Mouse (Mus musculus) stomach, postnatal 0 days (tissue): ENCODE measurements around the gene Gna15. TPM values are rescaled to one million over a fixed set of nuclear protein-coding genes. Genes with fewer than 3 reads are reported as not detected.

Experiments
- ATAC-seq: fragments of 200-750 bp; cut with Nextera tagmentation; 2 replicates; pipeline ENCODE4 v1.8.0; 2017; ENCODE audit not compliant: low FRiP score, low TSS enrichment
- DNase-seq: peaks from one replicate; pipeline ENCODE4 v3.0.0-alpha.2; 2016; ENCODE audit warnings: low spot score
- H3K27ac ChIP-seq: fragments of 300-500 bp; sonication (generic); replicated peaks from 2 replicates; pipeline ENCODE4 v1.5.1; 2014; ENCODE audit warnings: mild to moderate bottlenecking, control low read depth
- H3K27me3 ChIP-seq: fragments of 300-500 bp; sonication (generic); 2 replicates; pipeline ENCODE4 v1.6.1; 2014; ENCODE audit warnings: low read length; ENCODE audit not compliant: control insufficient read depth, insufficient read depth
- H3K36me3 ChIP-seq: fragments of 300-500 bp; sonication (generic); 2 replicates; pipeline ENCODE4 v1.6.1; 2014; ENCODE audit warnings: low read length, mixed read lengths; ENCODE audit not compliant: control insufficient read depth, insufficient read depth
- H3K4me1 ChIP-seq: fragments of 300-500 bp; sonication (generic); replicated peaks from 2 replicates; pipeline ENCODE4 v1.6.1; 2014; ENCODE audit warnings: antibody characterized with exemption; ENCODE audit not compliant: control insufficient read depth, insufficient read depth
- H3K4me2 ChIP-seq: fragments of 300-500 bp; sonication (generic); replicated peaks from 2 replicates; pipeline ENCODE4 v1.6.1; 2014; ENCODE audit warnings: low read depth, mild to moderate bottlenecking, control low read depth, moderate library complexity
- H3K4me3 ChIP-seq: fragments of 300-500 bp; sonication (generic); 2 replicates; pipeline ENCODE4 v1.5.1; 2014; ENCODE audit warnings: low read depth, low read length, control low read depth
- H3K9ac ChIP-seq: fragments of 300-500 bp; sonication (generic); 2 replicates; pipeline ENCODE4 v1.6.1; 2014; ENCODE audit warnings: mild to moderate bottlenecking, low read length, control low read depth, mixed read lengths
- H3K9me3 ChIP-seq: fragments of 300-500 bp; sonication (generic); 2 replicates; pipeline ENCODE4 v1.6.1; 2016; ENCODE audit warnings: low read length; ENCODE audit not compliant: control insufficient read depth
- CTCF ChIP-seq: IDR thresholded peaks from 2 replicates; pipeline ENCODE4 v1.5.1; 2016; ENCODE audit warnings: antibody characterized with exemption, low read depth, mild to moderate bottlenecking, moderate library complexity
- EP300 ChIP-seq: optimal IDR thresholded peaks from 2 replicates; pipeline ENCODE3; 2016; ENCODE audit warnings: antibody characterized with exemption
- whole genome bisulfite sequencing: fragments of 180-500 bp; shearing (Covaris S2); extraction: QIAGEN DNeasy Blood & Tissue Kit; methylation state at CpG from one replicate; pipeline ENCODE4 v1.1.7; 2014; 5-methylcytosine and 5-hydroxymethylcytosine counted together
- polyA plus RNA-seq: library from polyadenylated mRNA; unstranded; fragments of >200 nt; fragmentation: Nextera tagmentation; extraction: Ambion mirVana; gene quantifications from 2 replicates; pipeline ENCODE4 v1.2.1, GENCODE M21; 2015

The Gna15 gene
- polyA plus RNA-seq, 1 experiment from 2014 or later, result 10.1 TPM

- 4% methylated on average over 32 of the region's 33 CpGs for WGBS
- Histone ChIP-seq H3K4me1 (0 out of 2 replicates have a peak, but pooled peaks cover 3% of the 10 kb centered on the region), H3K27me3 (peaks cover 7% of the 10 kb centered on the region), H3K9ac (no peak overlapping the region), H3K4me2 (peak overlapping the region; percentile 43), H3K36me3 (no peaks in the 10 kb centered on the region), H3K27ac (no peak overlapping the region; the same call in 1 of the 2 replicates), H3K9me3 (no peaks in the 10 kb centered on the region), H3K4me3 (peak overlapping the region; percentile 24; the same call in 1 of the 2 replicates)
- DNase-seq (peak; percentile 93), ATAC-seq (peak; percentile 92)
- TF ChIP-seq CTCF, result no peak
- no peak for TF ChIP-seq EP300
Measured at GRCm38 (mm10) chr10:81464405-81465264, 59.4 kb downstream of the Gna15 start.

GRCm38 (mm10) chr10:81463531-81463930 lies 60.5 kb downstream of the Gna15 start:
- 75% methylated on average over 4 of the region's 4 CpGs for WGBS
- Histone ChIP-seq H3K4me3 (no peak overlapping the region), H3K36me3 (no peaks in the 10 kb centered on the region), H3K4me2 (no peak overlapping the region), H3K4me1 (0 out of 2 replicates have a peak, but pooled peaks cover 3% of the 10 kb centered on the region), H3K27ac (no peak overlapping the region), H3K9ac (no peak overlapping the region), H3K27me3 (peaks cover 7% of the 10 kb centered on the region), H3K9me3 (no peaks in the 10 kb centered on the region)
- peak; percentile 14 for DNase-seq
- ATAC-seq, result no peak
- TF ChIP-seq EP300 (no peak), CTCF (no peak)

GRCm38 (mm10) chr10:81462917-81463316 lies 61.1 kb downstream of the Gna15 start:
- Histone ChIP-seq H3K4me1 (0 out of 2 replicates have a peak, but pooled peaks cover 3% of the 10 kb centered on the region), H3K36me3 (no peaks in the 10 kb centered on the region), H3K27me3 (peaks cover 7% of the 10 kb centered on the region), H3K9me3 (no peaks in the 10 kb centered on the region), H3K4me2 (no peak overlapping the region), H3K4me3 (no peak overlapping the region), H3K9ac (no peak overlapping the region), H3K27ac (no peak overlapping the region)
- WGBS, result 73% methylated on average over 7 of the region's 7 CpGs
- no peak for ATAC-seq
- no peak for TF ChIP-seq EP300
- no peak for TF ChIP-seq CTCF
- no peak for DNase-seq

GRCm38 (mm10) chr10:81462415-81462804 lies 61.6 kb downstream of the Gna15 start:
- H3K4me2 ChIP-seq, result 0 out of 2 replicates have a peak overlapping the region, but pooled peaks have one; percentile 14

GRCm38 (mm10) chr10:81461673-81462414 lies 62.2 kb downstream of the Gna15 start:
- Histone ChIP-seq H3K27me3 (peaks cover 7% of the 10 kb centered on the region), H3K27ac (no peak overlapping the region), H3K4me3 (no peak overlapping the region), H3K4me2 (0 out of 2 replicates have a peak overlapping the region, but pooled peaks have one; percentile 14), H3K4me1 (0 out of 2 replicates have a peak, but pooled peaks cover 3% of the 10 kb centered on the region), H3K36me3 (no peaks in the 10 kb centered on the region), H3K9me3 (no peaks in the 10 kb centered on the region), H3K9ac (no peak overlapping the region)
- 9% methylated on average over 16 of the region's 16 CpGs for whole genome bisulfite sequencing
- no peak for ATAC-seq
- peak; percentile 28 for DNase-seq
- TF ChIP-seq CTCF (peak; percentile 25), EP300 (no peak)

More at GRCm38 (mm10) chr10:81462415-81462804, 61.6 kb downstream of the Gna15 start:
- no peak overlapping the region for H3K27ac ChIP-seq
- no peak overlapping the region for H3K9ac ChIP-seq
- H3K4me3 ChIP-seq, result no peak overlapping the region
- 0 out of 2 replicates have a peak, but pooled peaks cover 3% of the 10 kb centered on the region for H3K4me1 ChIP-seq
- H3K27me3 ChIP-seq, result peaks cover 7% of the 10 kb centered on the region
- ATAC-seq (no peak), DNase-seq (peak; percentile 16)
- no peaks in the 10 kb centered on the region for H3K9me3 ChIP-seq
- TF ChIP-seq CTCF, result no peak
- no peak for TF ChIP-seq EP300
- WGBS, result 34% methylated on average over 7 of the region's 7 CpGs
- no peaks in the 10 kb centered on the region for H3K36me3 ChIP-seq
